Mouse (Mus musculus): ENCODE results near the gene Tbc1d8b.

- TF ChIP-seq POLR2A (IDR thresholded peaks at IDR 0.05; ENCODE audit: low read depth, low read length): no peak
- TF ChIP-seq CTCF (IDR thresholded peaks at IDR 0.05; ENCODE audit: extremely low read depth, insufficient read depth, insufficient read length, insufficient replicate concordance): no peak
Observed at GRCm38 (mm10) chrX:139774309-139775083, 89.7 kb downstream of the Tbc1d8b start.
